Mouse (Mus musculus): ENCODE data around the gene Mad1l1.

- TF ChIP-seq POLR2A (IDR thresholded peaks at IDR 0.05; ENCODE audit: borderline replicate concordance, control insufficient read depth, low read depth, low read length) (no peak), CTCF (IDR thresholded peaks at IDR 0.05; ENCODE audit: control insufficient read depth, insufficient read depth, low read length) (no peak)
Observed at GRCm38 (mm10) chr5:140135734-140136625, 185.4 kb downstream of the Mad1l1 start.

All from bone marrow, adult 2 months (tissue).